Mouse (Mus musculus) forebrain, embryonic 15.5 days (tissue): ENCODE measurements around the gene Rasgef1c. TPM values are rescaled to one million over a fixed set of nuclear protein-coding genes. Genes with fewer than 3 reads are reported as not detected.

ENCODE experiments used
- ATAC-seq: fragments of 200-750 bp; cut with Nextera tagmentation; replicated peaks from 2 replicates; pipeline ENCODE4 v1.8.0; 2017; ENCODE audit warnings: mild to moderate bottlenecking, moderate TSS enrichment, moderate library complexity
- H3K27ac ChIP-seq: fragments of 300-500 bp; sonication (generic); replicated peaks from 2 replicates; pipeline ENCODE4 v1.5.1; 2015; ENCODE audit warnings: mild to moderate bottlenecking, inconsistent platforms
- H3K27me3 ChIP-seq: fragments of 300-500 bp; sonication (generic); 2 replicates; pipeline ENCODE4 v1.6.1; 2015; ENCODE audit warnings: inconsistent platforms
- H3K36me3 ChIP-seq: fragments of 300-500 bp; sonication (generic); 2 replicates; pipeline ENCODE4 v1.6.1; 2015; ENCODE audit warnings: mild to moderate bottlenecking, inconsistent platforms
- H3K4me1 ChIP-seq: fragments of 300-500 bp; sonication (generic); 2 replicates; pipeline ENCODE4 v1.6.1; 2015; ENCODE audit warnings: inconsistent platforms
- H3K4me2 ChIP-seq: fragments of 300-500 bp; sonication (generic); replicated peaks from 2 replicates; pipeline ENCODE4 v1.6.1; 2015; ENCODE audit warnings: mild to moderate bottlenecking, inconsistent platforms
- H3K4me3 ChIP-seq: fragments of 300-500 bp; sonication (generic); 2 replicates; pipeline ENCODE4 v1.5.1; 2015; ENCODE audit warnings: mild to moderate bottlenecking, inconsistent platforms
- H3K9ac ChIP-seq: fragments of 300-500 bp; sonication (generic); replicated peaks from 2 replicates; pipeline ENCODE4 v1.6.1; 2015; ENCODE audit warnings: mild to moderate bottlenecking, inconsistent platforms
- H3K9me3 ChIP-seq: fragments of 300-500 bp; sonication (generic); 2 replicates; pipeline ENCODE4 v1.6.1; 2016; ENCODE audit warnings: inconsistent platforms
- WGBS: fragments of 180-500 bp; shearing (Covaris S2); methylation state at CpG from one replicate; pipeline ENCODE4 v1.1.7; 2015; ENCODE audit warnings: mixed read lengths; 5-methylcytosine and 5-hydroxymethylcytosine counted together
- microRNA-seq: library from miRNA; unstranded; fragments of <30 nt; microRNA quantifications from one replicate; pipeline ENCODE4, GENCODE M21; 2016
- polyA plus RNA-seq: library from polyadenylated mRNA; unstranded; fragments of >200 nt; fragmentation: Nextera tagmentation; extraction: Ambion mirVana; gene quantifications from 2 replicates; pipeline ENCODE4 v1.2.1, GENCODE M21; 2015

The Rasgef1c gene
- polyA plus RNA-seq, 1 experiment from 2014 or later, result 14.8 TPM

- ATAC-seq, result no peak
- no peaks in the 10 kb centered on the region for H3K27me3 ChIP-seq
- H3K4me2 ChIP-seq, result no peak overlapping the region
- no peaks in the 10 kb centered on the region for H3K4me1 ChIP-seq
- no peak overlapping the region for H3K9ac ChIP-seq
- H3K9me3 ChIP-seq, result no peaks in the 10 kb centered on the region
- H3K36me3 ChIP-seq, result no peaks in the 10 kb centered on the region
- H3K4me3 ChIP-seq, result no peak overlapping the region
- H3K27ac ChIP-seq, result no peak overlapping the region
Observed at GRCm38 (mm10) chr11:50018848-50019247, 117.2 kb downstream of the Rasgef1c start.

- Histone ChIP-seq H3K9me3 (no peaks in the 10 kb centered on the region), H3K27ac (no peak overlapping the region), H3K4me1 (peaks cover 9% of the 10 kb centered on the region), H3K36me3 (no peaks in the 10 kb centered on the region), H3K9ac (no peak overlapping the region), H3K27me3 (no peaks in the 10 kb centered on the region), H3K4me2 (no peak overlapping the region), H3K4me3 (no peak overlapping the region)
- no peak for ATAC-seq
- WGBS, result 76% methylated on average over 3 of the region's 3 CpGs
Observed at GRCm38 (mm10) chr11:50022085-50022484, 120.5 kb downstream of the Rasgef1c start.

- ATAC-seq, result peak; percentile 51
- peaks cover 33% of the 10 kb centered on the region for H3K4me1 ChIP-seq
- no peaks in the 10 kb centered on the region for H3K9me3 ChIP-seq
- peak overlapping the region; percentile 97 for H3K27ac ChIP-seq
- H3K4me3 ChIP-seq, result peak overlapping the region; percentile 97
- peak overlapping the region; percentile 98; the same call in 1 of the 2 replicates for H3K9ac ChIP-seq
- no peaks in the 10 kb centered on the region for H3K36me3 ChIP-seq
- H3K27me3 ChIP-seq, result no peaks in the 10 kb centered on the region
- 62% methylated on average over 6 of the region's 6 CpGs for WGBS
- peak overlapping the region; percentile 35 for H3K4me2 ChIP-seq
Observed at GRCm38 (mm10) chr11:50024445-50024832, 122.8 kb downstream of the Rasgef1c start.

GRCm38 (mm10) chr11:50024833-50025720 is 123.4 kb downstream of the Rasgef1c start, which contains the start of gene Rnf130:
Rnf130 (plus strand) TSS chr11:50025346.
- Histone ChIP-seq H3K4me2 (peak within 1 kb of the TSS; percentile 64), H3K9me3 (no peaks in the 10 kb centered on the region), H3K4me3 (peak within 1 kb of the TSS; percentile 97), H3K9ac (peak within 1 kb of the TSS; percentile 98), H3K4me1 (peaks cover 37% of the 10 kb centered on the region), H3K36me3 (no peaks in the 10 kb centered on the region), H3K27me3 (no peaks in the 10 kb centered on the region), H3K27ac (peak within 1 kb of the TSS; percentile 97)
- peak; percentile 92 for ATAC-seq
- under 1% methylated on average over 126 of the region's 129 CpGs for WGBS

GRCm38 (mm10) chr11:50025721-50026520 is 124.3 kb downstream of the Rasgef1c start:
- under 1% methylated on average over 24 of the region's 24 CpGs for WGBS
- H3K9ac ChIP-seq, result peak overlapping the region; percentile 98
- no peaks in the 10 kb centered on the region for H3K9me3 ChIP-seq
- peak overlapping the region; percentile 64 for H3K4me2 ChIP-seq
- H3K36me3 ChIP-seq, result no peaks in the 10 kb centered on the region
- H3K27me3 ChIP-seq, result no peaks in the 10 kb centered on the region
- peaks cover 37% of the 10 kb centered on the region for H3K4me1 ChIP-seq
- ATAC-seq, result peak; percentile 1; the same call in 1 of the 2 replicates
- peak overlapping the region; percentile 97 for H3K27ac ChIP-seq
- H3K4me3 ChIP-seq, result peak overlapping the region; percentile 97

DNA sequence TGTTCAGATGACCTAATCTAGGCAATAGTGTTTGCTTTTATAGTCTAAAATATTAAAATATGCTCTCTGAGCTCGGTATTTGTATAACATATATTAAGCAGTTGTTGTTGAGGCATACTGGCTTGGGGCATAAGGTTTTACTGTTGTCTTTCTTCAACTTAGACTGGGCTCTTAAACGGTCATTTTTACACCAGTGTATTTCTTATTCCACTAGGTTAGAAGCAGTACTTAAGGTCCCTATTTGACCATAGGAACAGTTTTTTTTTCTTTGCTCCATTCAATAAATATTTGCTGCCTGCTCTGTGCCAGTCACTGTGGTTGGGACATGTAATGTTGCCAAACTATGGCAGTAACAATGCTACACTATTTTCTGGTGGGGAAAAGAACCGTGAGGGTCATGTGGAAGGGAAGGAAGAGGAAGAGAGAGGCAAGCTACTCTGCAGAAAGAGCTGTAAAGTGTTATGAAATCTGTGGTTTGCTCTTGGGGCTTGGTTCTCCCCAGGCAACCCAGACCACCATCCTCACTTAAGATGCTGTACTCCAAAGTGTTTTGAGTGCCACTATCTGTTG is 125.0 kb downstream of the Rasgef1c start:
- Histone ChIP-seq H3K4me3 (peak overlapping the region; percentile 97), H3K27me3 (no peaks in the 10 kb centered on the region), H3K36me3 (no peaks in the 10 kb centered on the region), H3K27ac (peak overlapping the region; percentile 97), H3K9me3 (no peaks in the 10 kb centered on the region), H3K4me1 (peaks cover 39% of the 10 kb centered on the region), H3K4me2 (peak overlapping the region; percentile 64), H3K9ac (peak overlapping the region; percentile 98)
- ATAC-seq, result no peak
- WGBS, result 8% methylated on average over 3 of the region's 3 CpGs

DNA sequence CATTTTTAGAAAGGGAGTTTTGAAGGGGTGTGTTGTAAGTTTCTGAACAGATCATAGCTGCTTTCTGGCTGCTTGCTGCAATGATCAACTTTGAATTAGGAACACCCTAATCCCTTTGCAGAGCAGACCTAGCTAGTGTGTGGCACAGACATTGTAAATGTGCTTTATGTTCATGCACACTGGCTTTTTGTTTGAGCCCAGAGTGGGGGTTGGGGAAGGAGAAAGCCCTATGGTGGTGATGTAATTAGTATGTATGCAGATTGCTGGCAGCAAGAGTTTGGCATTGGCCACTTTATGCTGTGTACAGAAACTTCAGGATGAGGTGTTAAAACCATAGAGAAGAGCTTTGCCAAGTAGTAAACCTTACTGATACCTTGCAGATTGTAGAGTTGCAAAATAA is 126.8 kb downstream of the Rasgef1c start:
- peak overlapping the region; percentile 67; the same call in 1 of the 2 replicates for H3K27ac ChIP-seq
- H3K4me2 ChIP-seq, result peak overlapping the region; percentile 64
- no peak for ATAC-seq
- H3K9ac ChIP-seq, result 0 out of 2 replicates have a peak overlapping the region, but pooled peaks have one; percentile 22
- no peaks in the 10 kb centered on the region for H3K27me3 ChIP-seq
- peaks cover 46% of the 10 kb centered on the region for H3K4me1 ChIP-seq
- 0 out of 2 replicates have a peak overlapping the region, but pooled peaks have one; percentile 14 for H3K4me3 ChIP-seq
- no peaks in the 10 kb centered on the region for H3K36me3 ChIP-seq
- no peaks in the 10 kb centered on the region for H3K9me3 ChIP-seq

Small RNA genes within 50 kb of the gene (microRNA-seq; reads per million reads assigned to microRNA genes)
- gene Gm23492, result not detected

Other genes with a start within 250 kb of the Rasgef1c start
- not detected in 2 replicates for gene Scgb3a1, start 238.2 kb upstream of the Rasgef1c start, polyA plus RNA-seq
- 69.9 and 78.7 TPM in 2 replicates for gene Cnot6, start 189.1 kb upstream of the Rasgef1c start, polyA plus RNA-seq
- 9.3 and 11.1 TPM in 2 replicates for gene Gfpt2, start 107.7 kb upstream of the Rasgef1c start, polyA plus RNA-seq
- gene Mapk9, start 55.1 kb upstream of the Rasgef1c start, polyA plus RNA-seq, result 46.8 and 47.2 TPM in 2 replicates
- 75.8 and 78.0 TPM in 2 replicates for gene Rnf130, start 123.5 kb downstream of the Rasgef1c start, polyA plus RNA-seq
- 37.0 and 37.5 TPM in 2 replicates for gene Tbc1d9b, start 229.6 kb downstream of the Rasgef1c start, polyA plus RNA-seq